Mouse (Mus musculus) heart, postnatal 0 days (tissue): ENCODE results near the gene Pou6f1.

Experiments used
- CTCF ChIP-seq: IDR thresholded peaks from 2 replicates; pipeline ENCODE4 v1.5.1; 2016; ENCODE audit warnings: antibody characterized with exemption, control low read depth, low read depth
- EP300 ChIP-seq: IDR thresholded peaks from 2 replicates; pipeline ENCODE4 v1.6.1; 2016; ENCODE audit warnings: antibody characterized with exemption, low read depth

- TF ChIP-seq CTCF (no peak), EP300 (no peak)
Observed at GRCm38 (mm10) chr15:100541426-100541825, 58.4 kb downstream of the Pou6f1 start.
